Mouse (Mus musculus) MEL (cell line): Measurements from ENCODE around the gene Tmprss12. TPM values are rescaled to one million over a fixed set of nuclear protein-coding genes. Genes with fewer than 3 reads are reported as not detected.
"Not testable (repeated sequence)": the region's sequence is repeated elsewhere in the genome, so short reads cannot be mapped to it uniquely, and the experiment has no call there.

Experiments used
- DNase-seq: peaks from one replicate; pipeline ENCODE4 v3.0.0; 2011; ENCODE audit warnings: low read depth, low spot score
- H3K27ac ChIP-seq: 2 replicates; pipeline ENCODE4 v1.5.1; 2012; ENCODE audit warnings: low read depth, mild to moderate bottlenecking, control low read depth, low read length, moderate library complexity; ENCODE audit not compliant: control insufficient read depth
- H3K27me3 ChIP-seq, 2 experiments: fragments of 150-350 bp in 1 of 2; sonication (generic) in 1 of 2; 2 replicates each; pipeline ENCODE4 v1.6.1; 2012; ENCODE audit warnings: low read length in 2 of 2, mild to moderate bottlenecking in 2 of 2, improper control_type of control experiment in 1 of 2, moderate library complexity in 1 of 2; ENCODE audit not compliant: insufficient read depth in 2 of 2, control insufficient read depth in 1 of 2
- H3K36me3 ChIP-seq, 2 experiments: 2 replicates each; pipeline ENCODE4 v1.6.1; 2012 to 2014; ENCODE audit warnings: low read length in 2 of 2, improper control_type of control experiment in 1 of 2, inconsistent platforms in 1 of 2, mild to moderate bottlenecking in 1 of 2; ENCODE audit not compliant: insufficient read depth in 2 of 2, control insufficient read depth in 1 of 2
- H3K4me1 ChIP-seq, 2 experiments: fragments of 150-350 bp in 1 of 2; sonication (generic) in 1 of 2; 2 replicates each; pipeline ENCODE4 v1.6.1; 2012; ENCODE audit warnings: low read length in 2 of 2, improper control_type of control experiment in 1 of 2, mild to moderate bottlenecking in 1 of 2; ENCODE audit not compliant: insufficient read depth in 2 of 2, control insufficient read depth in 1 of 2
- H3K4me3 ChIP-seq, 2 experiments: fragments of 150-350 bp in 1 of 2; sonication (generic) in 1 of 2; 2 replicates each; pipeline ENCODE4 v1.5.1; 2012; ENCODE audit warnings: low read depth in 2 of 2, low read length in 2 of 2, mild to moderate bottlenecking in 2 of 2, moderate library complexity in 2 of 2, control low read depth in 1 of 2, improper control_type of control experiment in 1 of 2; ENCODE audit not compliant: control insufficient read depth in 1 of 2, insufficient read depth in 1 of 2
- H3K79me2 ChIP-seq: 2 replicates; pipeline ENCODE4 v1.6.1; 2012; ENCODE audit warnings: mild to moderate bottlenecking, low read length, moderate library complexity; ENCODE audit not compliant: control insufficient read depth, poor library complexity, insufficient read depth
- H3K9ac ChIP-seq: 2 replicates; pipeline ENCODE4 v1.6.1; 2012; ENCODE audit warnings: low read depth, mild to moderate bottlenecking, control low read depth, low read length, moderate library complexity; ENCODE audit not compliant: control insufficient read depth, poor library complexity, severe bottlenecking
- H3K9me3 ChIP-seq: fragments of 150-350 bp; sonication (generic); replicated peaks from 2 replicates; pipeline ENCODE4 v1.6.1; 2012; ENCODE audit warnings: mild to moderate bottlenecking, low read length, improper control_type of control experiment, moderate library complexity; ENCODE audit not compliant: insufficient read depth
- BHLHE40 ChIP-seq: IDR thresholded peaks from 2 replicates; pipeline ENCODE4 v1.6.1; 2012; ENCODE audit warnings: low read depth, mild to moderate bottlenecking, inconsistent platforms, low read length, improper control_type of control experiment, borderline replicate concordance
- CHD2 ChIP-seq: IDR thresholded peaks from 2 replicates; pipeline ENCODE4 v1.6.1; 2011; ENCODE audit warnings: low read length, improper control_type of control experiment
- ELF1 ChIP-seq: IDR thresholded peaks from 2 replicates; pipeline ENCODE4 v1.6.1; 2014; ENCODE audit warnings: low read depth, mild to moderate bottlenecking, inconsistent platforms, low read length, improper control_type of control experiment, moderate library complexity
- ETS1 ChIP-seq: IDR thresholded peaks from 2 replicates; pipeline ENCODE4 v1.6.1; 2012; ENCODE audit warnings: low read depth, mild to moderate bottlenecking, inconsistent platforms, low read length, improper control_type of control experiment, moderate library complexity
- JUND ChIP-seq: IDR thresholded peaks from 2 replicates; pipeline ENCODE4 v1.6.1; 2011; ENCODE audit warnings: low read depth, mild to moderate bottlenecking, improper control_type of control experiment, low read length
- KAT2A ChIP-seq: conservative IDR thresholded peaks from 2 replicates; pipeline ENCODE4 v1.6.1; 2012; ENCODE audit warnings: low read depth, low read length, improper control_type of control experiment, inconsistent platforms
- MAFK ChIP-seq: IDR thresholded peaks from 2 replicates; pipeline ENCODE4 v1.6.1; 2011; ENCODE audit warnings: low read depth, mild to moderate bottlenecking, low read length, improper control_type of control experiment, borderline replicate concordance
- MAZ ChIP-seq: IDR thresholded peaks from 2 replicates; pipeline ENCODE4 v1.6.1; 2012; ENCODE audit warnings: low read depth, mild to moderate bottlenecking, inconsistent platforms, low read length, improper control_type of control experiment
- MEF2A ChIP-seq: IDR thresholded peaks from 2 replicates; pipeline ENCODE4 v1.6.1; 2014; ENCODE audit warnings: low read depth, mild to moderate bottlenecking, inconsistent platforms, low read length, improper control_type of control experiment; ENCODE audit not compliant: poor library complexity, insufficient replicate concordance, severe bottlenecking; ENCODE audit errors: extremely low read depth
- MXI1 ChIP-seq: IDR thresholded peaks from 2 replicates; pipeline ENCODE4 v1.6.1; 2011; ENCODE audit warnings: mild to moderate bottlenecking, low read depth, low read length, improper control_type of control experiment
- NELFE ChIP-seq: IDR thresholded peaks from 2 replicates; pipeline ENCODE4 v1.6.1; 2011; ENCODE audit warnings: low read depth, low read length, improper control_type of control experiment
- NRF1 ChIP-seq: IDR thresholded peaks from 2 replicates; pipeline ENCODE4 v1.6.1; 2014; ENCODE audit warnings: low read depth, mild to moderate bottlenecking, inconsistent platforms, low read length, improper control_type of control experiment, moderate library complexity; ENCODE audit not compliant: poor library complexity, insufficient read depth, severe bottlenecking
- POLR2A ChIP-seq, 2 experiments: IDR thresholded peaks; 2 replicates each; pipeline ENCODE4 v1.6.1; 2011 to 2012; ENCODE audit warnings: low read length in 2 of 2, mild to moderate bottlenecking in 2 of 2, control low read depth in 1 of 2, improper control_type of control experiment in 1 of 2, low read depth in 1 of 2, moderate library complexity in 1 of 2; ENCODE audit not compliant: control insufficient read depth in 1 of 2, insufficient read depth in 1 of 2, poor library complexity in 1 of 2
- RAD21 ChIP-seq: IDR thresholded peaks from 2 replicates; pipeline ENCODE4 v1.6.1; 2011; ENCODE audit warnings: mild to moderate bottlenecking, low read depth, low read length, improper control_type of control experiment
- RCOR1 ChIP-seq: IDR thresholded peaks from 2 replicates; pipeline ENCODE4 v1.6.1; 2012; ENCODE audit warnings: low read depth, mild to moderate bottlenecking, inconsistent platforms, low read length, improper control_type of control experiment
- SMC3 ChIP-seq: IDR thresholded peaks from 2 replicates; pipeline ENCODE4 v1.6.1; 2011; ENCODE audit warnings: low read depth, low read length, improper control_type of control experiment
- TAL1 ChIP-seq: IDR thresholded peaks from 2 replicates; pipeline ENCODE4 v1.6.1; 2012; ENCODE audit warnings: mild to moderate bottlenecking, inconsistent platforms, low read length, moderate library complexity, mixed read lengths
- TCF12 ChIP-seq: IDR thresholded peaks from 2 replicates; pipeline ENCODE4 v1.6.1; 2014; ENCODE audit warnings: low read depth, mild to moderate bottlenecking, inconsistent platforms, low read length, improper control_type of control experiment, moderate library complexity
- USF1 ChIP-seq: IDR thresholded peaks from 2 replicates; pipeline ENCODE4 v1.6.1; 2014; ENCODE audit warnings: low read depth, mild to moderate bottlenecking, inconsistent platforms, low read length, improper control_type of control experiment, moderate library complexity
- ZC3H11A ChIP-seq: IDR thresholded peaks from 2 replicates; pipeline ENCODE4 v1.6.1; 2012; ENCODE audit warnings: low read depth, mild to moderate bottlenecking, inconsistent platforms, low read length, improper control_type of control experiment
- ZKSCAN1 ChIP-seq: IDR thresholded peaks from 2 replicates; pipeline ENCODE4 v1.6.1; 2012; ENCODE audit warnings: low read depth, mild to moderate bottlenecking, inconsistent platforms, low read length, improper control_type of control experiment, moderate library complexity
- polyA plus RNA-seq, 2 experiments: library from polyadenylated mRNA; stranded (reverse) in 1 of 2; unstranded in 1 of 2; fragments of >175 nt in 1 of 2; fragments of >200 nt in 1 of 2; gene quantifications; 2 replicates each; pipeline versions ENCODE4 v1.2.1 to v1.2.4; 2012; ENCODE audit warnings: low replicate concordance in 2 of 2, low read depth in 1 of 2; ENCODE audit not compliant: insufficient read length in 2 of 2, insufficient read depth in 1 of 2, missing spikeins in 1 of 2
- total RNA-seq: library from RNA; depleted of rRNA; stranded (reverse); fragments of 300-350 nt; gene quantifications from 2 replicates; pipeline ENCODE4 v1.2.3, GENCODE M21; 2012

The Tmprss12 gene
- total and polyA plus RNA-seq, 3 experiments, result not detected

DNA sequence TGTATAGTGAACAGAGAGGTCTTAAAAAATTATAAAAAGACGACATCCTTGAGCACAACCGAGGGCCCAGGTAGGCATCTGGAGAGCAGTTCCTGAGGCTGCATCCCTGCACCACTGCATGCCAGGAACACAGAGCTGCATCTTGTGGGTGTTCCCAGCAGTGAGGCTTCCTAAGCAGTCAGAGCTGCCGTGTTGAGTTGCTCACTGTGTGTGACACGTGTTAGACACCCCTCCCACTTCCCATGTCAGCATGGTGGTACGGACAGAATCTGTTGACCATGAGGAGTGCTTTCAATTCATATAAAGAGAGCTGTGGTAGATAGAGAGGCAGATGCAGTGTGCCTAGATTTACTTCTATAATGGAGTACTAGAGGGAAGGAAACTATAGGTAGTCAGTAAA lies 23.3 kb upstream of the Tmprss12 start:
- H3K27ac ChIP-seq, result no peak overlapping the region
- H3K9ac ChIP-seq, result no peak overlapping the region
- H3K4me3 ChIP-seq, result no peak overlapping the region
- no peaks in the 10 kb centered on the region for H3K27me3 ChIP-seq
- H3K36me3 ChIP-seq, result peaks cover 0 to 44% of the 10 kb centered on the region in 2 experiments; a peak in 2 of 4 replicates
- no peaks in the 10 kb centered on the region for H3K9me3 ChIP-seq
- no peak for DNase-seq
- no peaks in the 10 kb centered on the region for H3K79me2 ChIP-seq
- H3K4me1 ChIP-seq, result no peaks in the 10 kb centered on the region
- TF ChIP-seq TCF12, result no peak
- TF ChIP-seq ZKSCAN1, result no peak
- no peak for TF ChIP-seq MAZ
- TF ChIP-seq SMC3, result no peak
- TF ChIP-seq NRF1, result no peak
- TF ChIP-seq MEF2A, result no peak

DNA sequence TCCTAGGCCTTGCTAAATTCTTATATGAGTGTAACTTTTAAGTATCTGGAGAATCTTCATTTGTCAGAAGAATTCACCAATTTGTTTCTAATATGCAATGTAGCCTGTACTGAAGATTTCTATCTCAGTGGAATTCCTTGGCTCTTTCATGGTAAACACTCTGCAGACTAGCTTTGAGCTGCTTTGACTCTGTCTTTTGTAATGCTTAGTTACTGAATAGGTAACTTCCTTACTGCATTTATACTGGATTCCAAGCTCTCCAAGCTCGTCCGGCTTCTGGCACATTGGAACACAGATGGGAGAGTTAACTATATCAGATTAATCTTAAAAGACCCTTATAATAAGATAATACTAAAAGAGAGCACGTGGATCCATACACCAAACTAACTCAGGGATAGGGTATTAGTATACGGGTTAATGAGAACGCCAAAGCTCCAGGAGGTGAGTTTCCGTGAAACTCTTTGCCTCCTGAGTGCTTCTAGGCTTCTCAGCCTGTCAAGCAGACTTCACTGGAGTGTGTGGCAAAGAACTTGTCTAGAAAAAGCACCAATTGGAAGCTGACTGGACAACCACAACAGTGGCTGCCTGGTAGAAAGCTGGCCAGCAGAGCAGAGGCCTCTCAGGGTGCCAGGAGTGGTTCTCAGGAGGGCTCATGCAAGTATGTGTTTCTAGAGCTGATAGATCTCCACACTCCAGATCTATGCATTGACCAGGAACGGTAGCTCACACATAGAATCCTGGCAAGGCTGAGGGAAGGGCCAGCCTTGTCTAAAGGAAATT lies 21.8 kb upstream of the Tmprss12 start:
- Histone ChIP-seq H3K36me3 (peaks cover 0 to 32% of the 10 kb centered on the region in 2 experiments; a peak in 2 of 4 replicates), H3K27me3 (no peaks in the 10 kb centered on the region), H3K79me2 (no peaks in the 10 kb centered on the region), H3K9ac (no peak overlapping the region), H3K4me1 (no peaks in the 10 kb centered on the region), H3K9me3 (no peaks in the 10 kb centered on the region), H3K27ac (no peak overlapping the region), H3K4me3 (no peak overlapping the region)
- TF ChIP-seq MAFK (no peak), TCF12 (no peak), BHLHE40 (no peak), TAL1 (no peak), USF1 (no peak), ETS1 (no peak), NRF1 (no peak), ZC3H11A (no peak), POLR2A (IDR thresholded peaks at IDR 0.05; ENCODE audit: control insufficient read depth in 1 of 2, insufficient read depth in 1 of 2, low read depth in 1 of 2, low read length in 2 of 2, poor library complexity in 1 of 2) (no peak), MXI1 (no peak), ELF1 (no peak), MEF2A (no peak), KAT2A (no peak), JUND (no peak), RAD21 (no peak), RCOR1 (no peak), CHD2 (no peak), NELFE (no peak)
- no peak for DNase-seq

DNA sequence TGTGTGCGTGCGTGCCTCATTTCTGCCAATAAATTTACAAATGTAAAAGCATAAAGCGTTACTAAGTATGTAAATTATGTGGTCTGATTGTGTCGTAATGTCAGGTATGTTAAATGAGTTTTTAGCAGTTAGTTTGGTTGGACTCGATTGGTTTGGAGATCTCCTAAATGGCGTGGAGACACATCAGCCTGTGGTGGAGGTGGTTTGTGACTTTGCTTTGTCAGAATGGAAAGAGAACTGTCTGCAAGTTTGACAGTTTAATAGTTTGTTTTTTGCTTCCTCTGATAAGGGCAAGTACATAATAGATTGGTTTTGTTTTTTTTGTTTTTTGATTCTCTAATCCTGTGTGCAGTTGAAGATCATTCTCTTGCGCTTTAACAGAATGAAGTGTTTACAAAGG lies 20.3 kb upstream of the Tmprss12 start:
- H3K27ac ChIP-seq, H3K4me1 ChIP-seq, H3K79me2 ChIP-seq, H3K9me3 ChIP-seq, H3K9ac ChIP-seq, H3K27me3 ChIP-seq, H3K4me3 ChIP-seq, DNase-seq: not testable (repeated sequence)
- peaks cover 0 to 21% of the 10 kb centered on the region in 2 experiments; a peak in 2 of 4 replicates for H3K36me3 ChIP-seq
